Mouse (Mus musculus) v-Abl transformed pro-B cells (cell line): ENCODE results near the gene Atp5s.

ENCODE experiments used
- in situ Hi-C, 2 experiments: fragments of 400-800 bp; cut with MboI; formaldehyde crosslinking; loops; one replicate each; pipeline ENCODE4 v1.15.1; 2025; ENCODE audit not compliant: unreplicated experiment in 2 of 2

Atp5s gene

GRCm38 (mm10) chr12:69729246-69729645 is 4.5 kb downstream of the Atp5s start:
- in situ Hi-C loops, result no loop called here

GRCm38 (mm10) chr12:69730306-69730705 is 5.6 kb downstream of the Atp5s start:
- in situ Hi-C loops, result loop anchor here in 1 of 2 experiments (5.0 to 10.0 kb wide), 4 partner anchors 327 to 724 kb away; partner anchors contain the start of genes Pygl and Tmx1

DNA sequence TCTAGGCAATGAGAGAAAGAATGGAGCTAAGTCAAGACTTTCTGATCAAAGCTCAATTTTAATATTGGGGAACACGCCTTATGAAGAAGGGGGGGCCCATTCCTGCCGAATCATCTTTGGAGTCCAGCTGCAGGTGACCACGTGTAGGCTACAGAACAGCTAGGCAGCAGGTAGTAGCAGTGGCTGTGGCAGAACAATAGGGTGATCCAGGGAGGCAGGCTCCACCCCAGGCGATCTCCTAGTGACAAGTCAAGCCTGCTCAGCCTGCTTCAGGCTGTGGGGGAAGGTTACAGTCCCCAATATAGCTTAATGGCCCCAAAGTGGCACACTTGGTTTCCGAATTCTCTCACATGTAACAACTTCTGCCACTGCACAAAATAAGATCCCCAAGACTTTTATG is 7.5 kb downstream of the Atp5s start:
- in situ Hi-C loops, result loop anchor here in 1 of 2 experiments (5.0 to 10.0 kb wide), 4 partner anchors 325 to 723 kb away; partner anchors contain the start of genes Pygl and Tmx1

DNA sequence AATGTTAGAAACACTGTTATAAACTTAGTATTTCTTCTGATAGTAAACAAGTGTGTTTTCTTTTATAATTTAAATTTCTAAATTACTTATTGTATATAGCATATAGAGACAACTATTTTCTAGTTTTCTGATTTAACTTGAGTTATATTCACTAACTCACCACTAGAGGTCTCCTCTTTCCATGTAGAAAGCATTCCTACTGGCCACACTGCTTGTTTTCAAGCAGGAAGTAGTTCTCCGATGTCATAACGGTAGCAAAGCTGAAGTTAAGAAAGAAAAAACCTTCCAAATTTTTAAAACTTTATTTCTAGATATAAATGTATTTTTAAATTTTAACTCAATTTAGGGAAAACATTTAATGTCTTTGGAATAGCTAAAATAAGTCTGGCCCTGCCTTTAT is 8.8 kb downstream of the Atp5s start:
- in situ Hi-C loops, result loop anchor here in 1 of 2 experiments (5.0 to 10.0 kb wide), 4 partner anchors 324 to 721 kb away; partner anchors contain the start of genes Pygl and Tmx1

DNA sequence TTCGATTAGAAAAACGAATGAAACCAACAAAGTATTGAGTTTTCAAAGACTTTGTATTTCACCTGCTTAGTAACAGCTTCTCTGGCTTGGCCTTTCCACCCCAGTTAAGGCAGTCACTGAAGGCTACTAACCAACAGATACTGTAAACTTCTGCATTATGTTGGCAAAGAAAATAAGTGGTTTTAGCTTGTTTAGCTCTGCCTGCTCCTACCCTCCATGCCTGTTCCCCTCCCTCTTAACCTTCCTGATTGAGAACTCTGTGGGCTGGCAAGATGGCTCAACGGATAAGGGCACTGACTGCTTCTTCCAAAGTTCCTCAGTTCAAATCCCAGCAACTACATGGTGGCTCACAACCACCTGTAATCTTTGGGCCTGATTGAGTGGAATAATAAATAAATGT is 9.2 kb downstream of the Atp5s start:
- in situ Hi-C loops, result loop anchor here in 1 of 2 experiments (5.0 to 10.0 kb wide), 4 partner anchors 323 to 721 kb away; partner anchors contain the start of genes Pygl and Tmx1

DNA sequence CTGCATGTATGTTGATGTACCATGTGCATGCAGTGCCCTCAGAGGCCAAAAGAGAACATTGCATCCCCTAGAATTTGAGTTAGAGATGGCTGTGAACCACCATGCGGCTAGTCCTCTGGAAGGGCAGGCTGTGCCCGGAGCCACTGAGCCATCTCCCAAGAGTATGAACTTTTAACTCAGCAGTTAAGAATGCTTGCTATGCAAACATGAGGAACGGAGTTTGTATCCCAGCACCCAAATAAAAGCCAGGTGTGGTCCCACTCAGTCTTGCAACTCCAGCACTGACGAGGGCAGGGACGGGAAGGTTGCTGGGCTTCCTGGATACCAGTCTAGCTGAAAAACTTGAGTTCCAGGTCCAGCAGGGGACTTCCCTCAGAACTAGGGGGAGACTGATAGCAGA is 17.2 kb downstream of the Atp5s start:
- in situ Hi-C loops, result no loop called here

DNA sequence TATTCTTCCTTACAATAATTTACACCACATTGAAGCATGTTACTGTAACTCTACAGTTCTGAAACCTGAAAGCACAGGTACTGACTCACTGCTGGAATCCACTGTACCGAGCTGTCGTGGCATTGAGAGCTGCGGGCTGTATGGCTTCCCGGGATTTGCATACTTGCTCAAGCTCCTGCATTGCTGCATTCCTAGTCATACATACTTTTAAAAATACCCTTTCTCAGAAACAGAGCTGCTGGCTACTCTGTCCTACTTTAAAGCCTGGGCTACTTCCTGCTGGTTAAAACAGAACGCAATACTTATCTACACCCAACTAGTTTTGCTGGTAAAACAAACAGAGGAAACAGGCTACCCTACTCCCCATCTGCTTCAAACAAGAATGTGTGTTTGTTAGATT is 19.4 kb downstream of the Atp5s start:
- in situ Hi-C loops, result no loop called here

DNA sequence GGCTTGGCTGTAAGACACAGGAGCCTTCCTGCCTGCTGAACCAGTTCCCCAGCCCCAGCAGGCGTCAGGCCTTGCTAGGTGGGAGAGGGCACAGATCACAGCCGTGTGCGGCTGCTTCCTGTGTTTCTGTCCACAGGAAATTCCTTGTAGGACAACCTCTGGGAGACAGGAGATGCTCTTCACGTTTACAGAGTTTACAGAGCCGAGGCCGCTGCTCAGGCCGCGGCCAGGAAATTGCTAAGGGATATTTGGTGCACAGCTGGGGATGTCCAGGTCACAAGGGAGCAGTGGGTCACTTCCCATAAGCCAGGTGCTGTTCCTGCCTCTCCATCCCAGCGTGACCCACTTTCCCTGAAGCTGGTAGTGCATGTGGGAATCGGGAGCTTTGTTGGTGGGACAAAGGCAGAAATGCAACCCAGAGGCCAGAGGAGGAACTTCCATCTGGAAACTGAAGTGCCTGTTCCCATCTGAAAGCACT is 27.2 kb downstream of the Atp5s start:
- in situ Hi-C loops, result loop anchor here (10.0 to 25.0 kb wide), 5 partner anchors 303 to 685 kb away; partner anchors contain the start of gene Pygl (in 1 of the 2)

DNA sequence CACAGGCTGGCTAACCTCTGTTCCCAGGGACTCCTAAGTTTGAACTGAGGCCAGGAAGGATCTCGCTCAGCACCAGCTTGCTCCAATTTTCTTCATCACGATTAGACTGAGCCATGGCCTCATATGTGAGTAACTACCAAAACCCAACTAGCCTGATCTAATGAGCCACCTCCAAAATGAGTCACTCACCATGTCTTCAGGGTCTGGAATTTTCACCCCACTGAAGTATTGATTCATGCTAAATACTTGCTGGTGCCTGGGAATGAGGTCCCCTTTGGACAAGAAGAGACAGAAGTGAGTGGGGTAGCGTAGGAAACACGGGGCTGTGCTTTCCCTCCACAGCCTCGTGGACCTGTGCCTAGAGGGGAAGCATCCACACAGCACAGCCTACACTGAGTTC is 29.2 kb downstream of the Atp5s start:
- in situ Hi-C loops, result loop anchor here (10.0 to 25.0 kb wide), 5 partner anchors 301 to 683 kb away; partner anchors contain the start of gene Pygl (in 1 of the 2)

- in situ Hi-C loops, result loop anchor here (5.0 to 25.0 kb wide), 6 partner anchors 141 to 681 kb away; partner anchors contain the start of gene Pygl (in 1 of the 2)
Observed at GRCm38 (mm10) chr12:69756015-69756414, 31.3 kb downstream of the Atp5s start.

GRCm38 (mm10) chr12:69757418-69758141 is 32.8 kb downstream of the Atp5s start:
- in situ Hi-C loops, result loop anchor here (5.0 to 25.0 kb wide), 6 partner anchors 140 to 680 kb away; partner anchors contain the start of gene Pygl (in 1 of the 2)

DNA sequence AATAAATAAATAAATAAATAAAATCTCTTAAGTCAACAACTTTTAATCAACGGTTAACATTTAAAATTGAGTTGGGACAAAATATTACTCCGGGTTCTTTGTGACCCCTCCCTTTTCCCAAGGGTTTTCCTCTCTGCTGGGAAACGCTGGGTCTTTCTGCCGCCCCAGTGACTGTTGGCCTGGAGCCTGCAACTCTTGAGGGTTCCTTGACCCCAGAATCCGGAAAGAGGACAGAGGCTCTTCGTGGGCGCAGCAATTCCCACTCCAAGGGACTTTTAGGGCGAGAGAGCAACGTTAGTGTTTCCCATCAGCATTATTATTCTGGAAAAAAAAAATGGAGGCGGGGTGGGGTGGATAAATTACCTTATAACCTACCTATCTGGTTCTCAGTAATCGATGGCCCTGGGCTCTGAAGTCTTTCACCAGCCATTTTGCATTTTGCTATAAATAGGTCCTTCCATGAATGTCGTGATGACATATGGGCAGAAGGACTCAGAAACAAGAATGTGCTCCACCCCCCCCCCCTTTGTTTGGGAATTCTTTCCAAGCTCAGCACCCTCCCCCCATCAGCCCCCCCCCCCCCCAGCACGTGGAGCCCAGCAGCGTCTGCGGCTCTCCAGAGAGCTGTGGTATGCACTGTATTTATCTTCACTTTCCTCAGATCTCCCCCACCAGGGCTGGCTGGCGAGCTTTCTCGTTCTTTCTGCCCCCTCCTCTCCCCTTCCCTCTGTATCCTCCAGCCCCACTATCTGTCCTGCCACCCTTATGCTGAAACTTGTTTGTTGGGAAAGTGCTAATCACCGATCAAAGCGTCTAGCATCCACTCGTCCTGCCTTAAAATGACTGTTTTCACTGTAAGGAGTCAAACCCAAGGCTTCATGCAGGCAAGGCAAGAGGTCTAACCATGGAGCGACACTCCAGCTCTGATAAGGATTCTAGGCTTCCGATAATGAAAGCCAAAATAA is 33.8 kb downstream of the Atp5s start:
- in situ Hi-C loops, result loop anchor here (5.0 to 25.0 kb wide), 6 partner anchors 139 to 679 kb away; partner anchors contain the start of gene Pygl (in 1 of the 2)

DNA sequence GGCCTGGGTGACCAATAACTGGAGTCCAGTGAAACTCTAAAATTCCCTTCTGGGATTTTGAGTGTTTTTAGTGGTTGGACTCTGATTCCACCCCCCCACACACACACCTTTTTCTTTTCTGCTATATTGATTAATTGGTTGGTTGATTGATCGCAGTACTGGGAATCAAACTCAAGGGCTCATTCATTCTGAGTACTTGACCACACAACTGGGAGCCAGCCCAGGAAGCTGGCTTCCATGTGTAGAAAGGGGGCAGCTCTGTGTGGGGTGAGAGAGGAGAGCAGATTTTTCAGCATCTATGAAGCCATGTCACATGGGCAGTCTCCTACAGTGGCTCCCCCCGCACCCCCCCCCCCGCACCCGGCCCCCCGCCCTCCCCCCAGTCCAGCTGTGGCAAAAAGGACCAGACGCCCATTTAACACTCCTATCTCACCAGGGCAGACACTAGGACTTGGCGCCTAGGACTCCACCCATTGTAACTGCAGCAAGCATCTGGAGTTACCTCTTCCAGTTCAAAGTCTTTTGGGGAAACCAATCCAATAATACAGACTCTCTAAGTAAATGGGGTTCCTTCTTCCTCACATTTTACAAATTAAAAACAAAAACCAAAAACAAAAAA is 34.6 kb downstream of the Atp5s start:
- in situ Hi-C loops, result loop anchor here (5.0 to 25.0 kb wide), 6 partner anchors 138 to 678 kb away; partner anchors contain the start of gene Pygl (in 1 of the 2)

GRCm38 (mm10) chr12:69760014-69760413 is 35.3 kb downstream of the Atp5s start:
- in situ Hi-C loops, result loop anchor here in 1 of 2 experiments (25.0 kb wide), 2 partner anchors 477 to 677 kb away; partner anchors contain the start of gene Pygl

GRCm38 (mm10) chr12:69760743-69761406 is 36.1 kb downstream of the Atp5s start:
- in situ Hi-C loops, result loop anchor here in 1 of 2 experiments (25.0 kb wide), 2 partner anchors 476 to 676 kb away; partner anchors contain the start of gene Pygl

DNA sequence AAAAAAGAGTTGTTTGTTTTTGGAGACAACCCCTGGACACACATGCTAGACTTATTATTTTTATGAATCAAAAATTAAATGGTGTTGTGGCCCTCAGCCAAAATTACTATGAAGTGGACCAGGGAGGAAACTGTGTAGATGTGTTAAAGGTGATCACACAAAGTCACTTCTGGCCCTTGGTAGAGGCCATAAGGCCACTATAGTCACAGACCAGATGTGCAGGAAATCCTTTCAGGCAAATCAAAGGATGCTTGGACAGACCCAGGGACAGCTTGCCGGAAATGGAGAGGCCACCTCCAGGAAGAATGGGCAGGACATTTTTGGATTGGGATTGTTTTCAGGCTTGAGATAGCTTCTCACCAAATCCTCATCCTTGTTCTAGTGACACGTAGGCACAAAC is 36.9 kb downstream of the Atp5s start:
- in situ Hi-C loops, result loop anchor here in 1 of 2 experiments (25.0 kb wide), 2 partner anchors 476 to 676 kb away; partner anchors contain the start of gene Pygl

- in situ Hi-C loops, result loop anchor here in 1 of 2 experiments (25.0 kb wide), 2 partner anchors 472 to 672 kb away; partner anchors contain the start of gene Pygl
Observed at GRCm38 (mm10) chr12:69765543-69765942, 40.8 kb downstream of the Atp5s start.

- in situ Hi-C loops, result loop anchor here in 1 of 2 experiments (25.0 kb wide), 2 partner anchors 471 to 671 kb away; partner anchors contain the start of gene Pygl
Observed at GRCm38 (mm10) chr12:69766185-69766904, 41.6 kb downstream of the Atp5s start.
